23 mouse cellular contexts compared by ENCODE assay signal in the genomic region with DNA sequence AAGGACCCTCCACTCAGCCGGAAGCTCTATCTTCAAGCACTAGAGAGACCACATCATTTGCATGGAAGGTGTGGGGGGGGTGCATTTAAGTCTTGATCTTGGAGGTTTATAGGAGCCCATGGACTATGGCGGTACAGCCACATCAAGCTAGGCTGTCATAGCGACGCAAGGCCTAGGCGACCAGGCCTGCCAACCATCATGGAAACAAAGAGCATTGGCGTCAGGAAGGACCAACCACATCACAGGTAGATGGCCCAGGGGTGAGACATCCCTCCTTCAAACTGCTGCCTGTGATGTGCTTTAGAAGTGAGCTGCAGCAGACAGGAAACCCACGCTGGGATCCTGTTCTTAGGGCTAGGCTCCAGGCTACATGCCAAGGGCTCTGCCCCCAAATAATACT. TPM values are rescaled to one million over a fixed set of nuclear protein-coding genes. Genes with fewer than 3 reads are reported as not detected.
A peak's percentile ranks its signal among the peaks of the same experiment; 100 is the strongest.
DNase-seq lines count a peak whose midpoint lies in the region; ATAC-seq lines count a peak whose summit lies in the region.
"Had no signal": no experiment of that assay in that cellular context is flagged by ENCODE, and none has a peak within 500 bp of the region (broad histone marks: within the 10 kb centered on the region; RNA-seq: fewer than 3 reads in every experiment).

No protein-coding gene starts in this region.

- no peaks in the 10 kb centered on the region for H3K36me3 ChIP-seq in hindbrain, embryonic 10.5 days
- H3K36me3 ChIP-seq: embryonic facial prominence, embryonic 12.5 days; forebrain, embryonic 15.5 days; neural tube, embryonic 12.5 days had no signal

- no peaks in the 10 kb centered on the region for H3K9me3 ChIP-seq in hindbrain, embryonic 10.5 days
- H3K9me3 ChIP-seq: embryonic facial prominence, embryonic 12.5 days; forebrain, embryonic 15.5 days; neural tube, embryonic 12.5 days had no signal

- H3K4me3 ChIP-seq in hindbrain, embryonic 10.5 days = no peak overlapping the region
- H3K4me3 ChIP-seq: embryonic facial prominence, embryonic 12.5 days; forebrain, embryonic 15.5 days; neural tube, embryonic 12.5 days had no signal

- no peak overlapping the region for H3K27ac ChIP-seq in hindbrain, embryonic 10.5 days
- H3K27ac ChIP-seq: embryonic facial prominence, embryonic 12.5 days; forebrain, embryonic 15.5 days; hindbrain, postnatal 0 days; neural tube, embryonic 12.5 days had no signal

- DNase-seq in CD4-positive helper T cell, adult 2 months (ENCODE audit: low read depth, low spot score) = peak; percentile 93
- peak; percentile 35 to 36 for DNase-seq in thymus, postnatal 10 days (ENCODE audit: low spot score in 2 of 2)
- no peak for DNase-seq in Muller cell, postnatal 12 days (ENCODE audit: inconsistent ontology term)
- DNase-seq in neural tube, embryonic 10.5 days (ENCODE audit: extremely low spot score, low spot score) = no peak
- DNase-seq in right cerebral cortex, postnatal 10 days (ENCODE audit: low spot score in 2 of 2) = no peak
- no peak for DNase-seq in hindbrain, embryonic 10.5 days (ENCODE audit: low spot score)
- DNase-seq: adrenal gland, postnatal 10 days; cerebellum, adult 11 months; cerebellum, postnatal 10 days; gastrocnemius, postnatal 25 days; heart, postnatal 14 days; kidney, adult 18-20 months; kidney, postnatal 10 days; lung, postnatal 10 days; right cerebral cortex, adult 18-20 months had no signal

- ATAC-seq in activated CD4-positive, CD25-positive, alpha-beta regulatory T cell, adult 4 months = peak; percentile 75
- ATAC-seq in monocyte, adult 5-6 weeks (replicated peaks; ENCODE audit: insufficient number of reproducible peaks, low FRiP score, low TSS enrichment, poor library complexity, severe bottlenecking) = 0 out of 2 replicates have a peak, but pooled peaks have one; percentile 2
- ATAC-seq: forebrain, embryonic 15.5 days; hindbrain, postnatal 0 days; midbrain, embryonic 16.5 days had no signal

- H3K27me3 ChIP-seq in hindbrain, embryonic 10.5 days (ENCODE audit: insufficient read depth, poor library complexity, severe bottlenecking) = no peaks in the 10 kb centered on the region
- H3K27me3 ChIP-seq: CH12.LX; embryonic facial prominence, embryonic 12.5 days; forebrain, embryonic 15.5 days; neural tube, embryonic 12.5 days had no signal

- peaks cover 8% of the 10 kb centered on the region for H3K4me1 ChIP-seq in hindbrain, embryonic 10.5 days (replicated peaks)
- H3K4me1 ChIP-seq: forebrain, embryonic 15.5 days; neural tube, embryonic 12.5 days had no signal

- 91% methylated on average over 7 of the region's 7 CpGs for WGBS in hindbrain, embryonic 10.5 days

RNA-seq across cellular contexts. Expression of a gene that starts 10.6 kb away (rescaled TPM):
- 100 to 1,000 TPM in 1 of 2 experiments, 10 to 100 TPM in 1; 87.9 to 139 TPM for polyA plus RNA-seq in activated CD4-positive, CD25-positive, alpha-beta regulatory T cell, adult 4 months (2017; shearing (Covaris generic))
- total RNA-seq in monocyte, adult 5-6 weeks (2017) = 343 to 455 TPM (median 362 TPM) in 3 replicates
- 2.8 and 3.1 TPM in 2 replicates for polyA plus RNA-seq in hindbrain, embryonic 10.5 days (2016; fragmentation: Nextera tagmentation; extraction: Ambion mirVana)

RNA-seq across cellular contexts. Expression of a gene that starts 41.2 kb away (rescaled TPM):
- polyA plus RNA-seq in activated CD4-positive, CD25-positive, alpha-beta regulatory T cell, adult 4 months (2017; shearing (Covaris generic)) = 10 to 100 TPM in 1 of 2 experiments, 1 to 10 TPM in 1; 9.2 to 17.9 TPM
- total RNA-seq in monocyte, adult 5-6 weeks (2017) = 36.6 to 103 TPM (median 38.8 TPM) in 3 replicates
- polyA plus RNA-seq in hindbrain, embryonic 10.5 days (2016; fragmentation: Nextera tagmentation; extraction: Ambion mirVana) = 4.9 and 6.1 TPM in 2 replicates

Comparison
In these comparisons a context has a peak if more than half of its experiments do, and no peak if none do; other contexts are left out.
1. DNase-seq: peak in CD4-positive helper T cell, adult 2 months (single experiment) and thymus, postnatal 10 days (2 of 2); none in Muller cell, postnatal 12 days (single experiment), neural tube, embryonic 10.5 days (single experiment), right cerebral cortex, postnatal 10 days (0 of 2) and hindbrain, embryonic 10.5 days (single experiment).
2. RNA of a gene that starts 10.6 kb away (polyA plus RNA-seq): 87.9 to 139 TPM in activated CD4-positive, CD25-positive, alpha-beta regulatory T cell, adult 4 months; 2.8 to 3.1 TPM in hindbrain, embryonic 10.5 days; every median in the first group is over 10 times any median in the second.